Mouse (Mus musculus) bone marrow, adult 2 months (tissue): Measurements from ENCODE around the gene Rsph6a. TPM values are rescaled to one million over a fixed set of nuclear protein-coding genes. Genes with fewer than 3 reads are reported as not detected.

Experiments
- H3K27ac ChIP-seq: fragments of 200-500 bp; 2 replicates; pipeline ENCODE4 v1.5.1; 2012; ENCODE audit warnings: low read depth, mild to moderate bottlenecking, control low read depth, inconsistent platforms, low read length; ENCODE audit not compliant: control insufficient read depth, poor library complexity, insufficient read depth
- H3K4me1 ChIP-seq: fragments of 200-500 bp; 2 replicates; pipeline ENCODE4 v1.6.1; 2011; ENCODE audit warnings: low read length; ENCODE audit not compliant: control insufficient read depth, insufficient read depth
- H3K4me3 ChIP-seq: fragments of 200-500 bp; replicated peaks from 2 replicates; pipeline ENCODE3; 2011; ENCODE audit warnings: mild to moderate bottlenecking, low read depth, low read length, control low read depth; ENCODE audit not compliant: control insufficient read depth
- CTCF ChIP-seq: fragments of 200-500 bp; IDR thresholded peaks from 2 replicates; pipeline ENCODE4 v1.5.1; 2011; ENCODE audit warnings: low read length, control low read depth; ENCODE audit not compliant: control insufficient read depth, insufficient read depth
- POLR2A ChIP-seq: fragments of 200-500 bp; IDR thresholded peaks from 2 replicates; pipeline ENCODE4 v1.6.1; 2011; ENCODE audit warnings: low read depth, mild to moderate bottlenecking, control low read depth, low read length, borderline replicate concordance; ENCODE audit not compliant: control insufficient read depth
- WGBS: fragments of 180-500 bp; shearing (Covaris S2); methylation state at CpG from one replicate; pipeline ENCODE4 v1.1.7; 2018; 5-methylcytosine and 5-hydroxymethylcytosine counted together
- polyA plus RNA-seq: library from polyadenylated mRNA; stranded (reverse); fragments of >200 nt; gene quantifications from 2 replicates; pipeline ENCODE4 v1.2.4, GENCODE M21; 2011; ENCODE audit warnings: low replicate concordance; ENCODE audit not compliant: missing spikeins, insufficient read depth, insufficient read length

The Rsph6a gene
- polyA plus RNA-seq: not detected in 2 replicates

- no peaks in the 10 kb centered on the region for H3K4me1 ChIP-seq
- H3K4me3 ChIP-seq: no peak within 1 kb of the TSS
- WGBS: 77% methylated on average over 33 of the region's 33 CpGs
- H3K27ac ChIP-seq: no peak within 1 kb of the TSS
- TF ChIP-seq CTCF (peak; percentile 41), POLR2A (no peak)
These were observed at the start of gene Rsph6a for GRCm38 (mm10) chr7:19054047-19054776. Gene Rsph6a, plus strand, starts transcription at chr7:19054690.

DNA sequence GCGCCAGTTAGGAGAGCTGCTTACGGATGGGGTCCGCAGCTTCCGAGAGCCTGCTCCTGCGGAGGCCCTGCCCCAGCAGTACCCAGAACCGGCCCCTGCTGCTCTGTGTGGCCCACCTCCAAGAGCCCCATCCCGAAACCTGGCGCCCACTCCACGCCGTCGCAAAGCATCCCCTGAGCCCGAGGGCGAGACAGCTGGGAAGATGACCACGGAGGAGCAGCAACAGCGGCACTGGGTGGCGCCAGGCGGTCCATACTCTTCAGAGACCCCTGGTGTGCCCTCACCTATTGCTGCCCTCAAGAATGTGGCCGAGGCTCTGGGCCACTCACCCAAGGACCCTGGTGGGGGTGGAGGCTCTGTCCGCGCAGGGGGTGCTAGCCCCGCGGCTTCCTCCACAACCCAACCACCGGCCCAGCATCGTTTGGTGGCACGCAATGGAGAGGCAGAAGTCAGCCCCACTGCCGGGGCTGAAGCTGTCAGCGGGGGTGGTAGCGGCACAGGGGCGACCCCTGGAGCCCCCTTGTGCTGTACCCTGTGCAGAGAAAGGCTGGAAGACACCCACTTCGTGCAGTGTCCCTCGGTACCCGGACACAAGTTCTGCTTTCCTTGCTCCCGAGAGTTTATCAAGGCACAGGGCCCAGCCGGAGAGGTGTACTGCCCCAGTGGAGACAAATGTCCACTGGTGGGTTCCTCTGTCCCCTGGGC is 48.9 kb upstream of the Rsph6a start:
- H3K4me3 ChIP-seq: no peak overlapping the region
- 87% methylated on average over 34 of the region's 34 CpGs for WGBS
- H3K27ac ChIP-seq: no peak overlapping the region
- TF ChIP-seq CTCF (no peak), POLR2A (no peak)
- no peaks in the 10 kb centered on the region; the same call in 1 of the 2 replicates for H3K4me1 ChIP-seq

DNA sequence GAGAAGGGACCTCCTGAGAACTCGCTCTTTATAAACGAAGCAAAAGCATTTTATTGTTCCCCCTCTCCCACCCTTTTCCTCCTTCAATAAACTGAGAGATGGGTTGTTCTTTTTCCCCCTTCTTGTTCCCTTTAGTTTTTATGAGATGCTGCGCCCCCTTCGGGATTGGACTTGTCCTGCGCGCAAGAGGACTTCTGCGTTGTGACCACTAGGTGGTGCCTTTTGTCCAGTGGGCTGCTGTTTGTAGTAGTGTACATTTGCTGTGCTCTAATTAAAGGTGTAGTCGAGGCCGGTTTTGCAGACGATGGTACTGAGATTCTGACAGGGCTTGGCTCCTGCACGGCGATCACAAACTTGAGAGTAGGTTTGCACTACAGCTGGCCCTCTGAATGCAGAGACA is 48.0 kb upstream of the Rsph6a start:
- Histone ChIP-seq H3K4me1 (no peaks in the 10 kb centered on the region; the same call in 1 of the 2 replicates), H3K27ac (no peak overlapping the region), H3K4me3 (no peak overlapping the region)
- TF ChIP-seq CTCF (peak; percentile 98), POLR2A (no peak)
- WGBS: 2% methylated on average over 12 of the region's 12 CpGs

- TF ChIP-seq POLR2A (no peak), CTCF (no peak)
- 75% methylated on average over 13 of the region's 13 CpGs for WGBS
- Histone ChIP-seq H3K27ac (no peak overlapping the region), H3K4me3 (no peak overlapping the region), H3K4me1 (no peaks in the 10 kb centered on the region; the same call in 1 of the 2 replicates)
These were observed 47.2 kb upstream of the Rsph6a start for GRCm38 (mm10) chr7:19007026-19007977.

- no peaks in the 10 kb centered on the region; the same call in 1 of the 2 replicates for H3K4me1 ChIP-seq
- 75% methylated on average over 7 of the region's 7 CpGs for WGBS
- TF ChIP-seq CTCF (no peak), POLR2A (no peak)
- no peak overlapping the region for H3K4me3 ChIP-seq
- no peak overlapping the region for H3K27ac ChIP-seq
These were observed 43.9 kb upstream of the Rsph6a start for GRCm38 (mm10) chr7:19010581-19010980.

DNA sequence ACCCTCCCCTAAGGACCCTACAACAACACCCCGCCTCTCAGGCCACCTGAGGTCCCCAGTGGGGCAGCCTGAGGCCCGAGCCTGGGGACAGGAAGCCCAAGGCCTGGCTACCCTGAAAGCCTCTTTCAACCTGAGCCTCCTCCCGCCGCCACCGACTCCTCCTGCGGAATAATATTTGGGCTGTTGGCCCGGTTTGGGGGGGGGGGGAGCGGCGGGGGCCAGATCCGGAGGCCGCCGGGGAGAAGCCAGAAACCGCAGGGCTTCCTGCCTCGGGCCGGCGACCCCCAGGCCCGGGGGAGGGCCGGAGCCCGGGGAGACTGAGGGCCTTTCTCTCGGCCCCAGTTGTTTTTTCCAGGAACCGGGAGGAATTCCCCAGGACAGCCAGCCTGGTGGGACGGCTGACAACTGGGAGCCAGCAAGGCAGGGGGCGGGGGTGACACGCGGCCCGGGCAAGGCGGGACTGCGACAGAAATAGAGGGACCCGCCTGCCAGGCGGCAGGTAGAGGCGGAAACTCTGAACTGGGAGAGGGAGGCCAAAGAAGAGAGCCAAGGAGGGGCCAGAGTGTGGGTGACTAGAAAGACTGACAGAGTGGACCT is 42.4 kb upstream of the Rsph6a start:
- Histone ChIP-seq H3K27ac (no peak overlapping the region), H3K4me3 (no peak overlapping the region), H3K4me1 (no peaks in the 10 kb centered on the region; the same call in 1 of the 2 replicates)
- 2% methylated on average over 31 of the region's 31 CpGs for WGBS
- TF ChIP-seq CTCF: no peak
- TF ChIP-seq POLR2A: no peak

- TF ChIP-seq POLR2A: no peak
- TF ChIP-seq CTCF: no peak
- no peak overlapping the region for H3K4me3 ChIP-seq
- WGBS: 76% methylated on average over 2 of the region's 2 CpGs
- H3K4me1 ChIP-seq: no peaks in the 10 kb centered on the region; the same call in 1 of the 2 replicates
- H3K27ac ChIP-seq: no peak overlapping the region
These were observed 41.6 kb upstream of the Rsph6a start for GRCm38 (mm10) chr7:19012882-19013281.

GRCm38 (mm10) chr7:19014452-19014851 is 40.0 kb upstream of the Rsph6a start:
- TF ChIP-seq CTCF (no peak), POLR2A (no peak)
- no peaks in the 10 kb centered on the region; the same call in 1 of the 2 replicates for H3K4me1 ChIP-seq
- WGBS: 86% methylated on average over 15 of the region's 15 CpGs
- H3K27ac ChIP-seq: no peak overlapping the region
- H3K4me3 ChIP-seq: no peak overlapping the region
